8 mouse cellular contexts compared by ENCODE assay signal in genomic region chr2:139220757-139221400, GRCm38 (mm10).
A peak's percentile ranks its signal among the peaks of the same experiment; 100 is the strongest.
DNase-seq lines count a peak whose midpoint lies in the region; ATAC-seq lines count a peak whose summit lies in the region.

No protein-coding gene starts in this region.

- ATAC-seq in heart, embryonic 12.5 days (ENCODE audit: insufficient number of reproducible peaks, low FRiP score), result no peak
- ATAC-seq in stomach, embryonic 16.5 days (ENCODE audit: insufficient read depth, low FRiP score), result 0 out of 2 replicates have a peak, but pooled peaks have one; percentile 60

- WGBS in heart, embryonic 12.5 days, result 46% methylated on average over 9 of the region's 9 CpGs
- 27% methylated on average over 9 of the region's 9 CpGs for WGBS in limb, embryonic 10.5 days
- 20% methylated on average over 9 of the region's 9 CpGs for WGBS in stomach, embryonic 16.5 days

- no peak overlapping the region for H3K27ac ChIP-seq in heart, embryonic 12.5 days (ENCODE audit: poor library complexity, severe bottlenecking)
- H3K27ac ChIP-seq in limb, embryonic 10.5 days, result peak overlapping the region; percentile 78
- H3K27ac ChIP-seq in stomach, embryonic 16.5 days (ENCODE audit: low read length), result peak overlapping the region; percentile 25; the same call in 1 of the 2 replicates

- H3K9me3 ChIP-seq in heart, embryonic 12.5 days (replicated peaks), result no peaks in the 10 kb centered on the region
- H3K9me3 ChIP-seq in limb, embryonic 10.5 days (replicated peaks), result no peaks in the 10 kb centered on the region
- H3K9me3 ChIP-seq in stomach, embryonic 16.5 days (replicated peaks; ENCODE audit: control insufficient read depth, low read length), result no peaks in the 10 kb centered on the region

- H3K9ac ChIP-seq in heart, embryonic 12.5 days, result no peak overlapping the region
- no peak overlapping the region for H3K9ac ChIP-seq in stomach, embryonic 16.5 days (ENCODE audit: low read length)

- H3K27me3 ChIP-seq in heart, embryonic 12.5 days (replicated peaks), result no peaks in the 10 kb centered on the region
- H3K27me3 ChIP-seq in limb, embryonic 10.5 days (ENCODE audit: low read depth, poor library complexity, severe bottlenecking), result no peaks in the 10 kb centered on the region
- H3K27me3 ChIP-seq in stomach, embryonic 16.5 days (ENCODE audit: control insufficient read depth, insufficient read depth, low read length), result no peaks in the 10 kb centered on the region

- H3K4me3 ChIP-seq in heart, embryonic 12.5 days, result no peak overlapping the region
- 0 out of 2 replicates have a peak overlapping the region, but pooled peaks have one; percentile 13 for H3K4me3 ChIP-seq in limb, embryonic 10.5 days
- H3K4me3 ChIP-seq in stomach, embryonic 16.5 days (replicated peaks; ENCODE audit: low read length), result no peak overlapping the region

- H3K4me1 ChIP-seq in heart, embryonic 12.5 days (replicated peaks), result no peaks in the 10 kb centered on the region
- peaks cover 12% of the 10 kb centered on the region for H3K4me1 ChIP-seq in limb, embryonic 10.5 days
- H3K4me1 ChIP-seq in stomach, embryonic 16.5 days (ENCODE audit: control insufficient read depth, insufficient read depth, low read length), result peaks cover 6% of the 10 kb centered on the region; the same call in 1 of the 2 replicates

- DNase-seq in heart, adult 18-20 months, result no peak
- peak; percentile 78 for DNase-seq in brain, adult 2 months (ENCODE audit: low read depth, low spot score)
- peak; percentile 4 to 23 for DNase-seq in frontal cortex, postnatal 10 days (ENCODE audit: low spot score in 2 of 2)
- DNase-seq in limb, embryonic 10.5 days (ENCODE audit: low spot score), result peak; percentile 70
- DNase-seq in urinary bladder, postnatal 4 days (ENCODE audit: low spot score in 2 of 2), result no peak
- no peak for DNase-seq in ovary, postnatal 36 days (ENCODE audit: low spot score)

- no peaks in the 10 kb centered on the region for H3K36me3 ChIP-seq in heart, embryonic 12.5 days
- H3K36me3 ChIP-seq in limb, embryonic 10.5 days, result no peaks in the 10 kb centered on the region
- no peaks in the 10 kb centered on the region for H3K36me3 ChIP-seq in stomach, embryonic 16.5 days (ENCODE audit: control insufficient read depth, insufficient read depth, low read length)

- H3K4me2 ChIP-seq in heart, embryonic 12.5 days, result 0 out of 2 replicates have a peak overlapping the region, but pooled peaks have one; percentile 23
- peak overlapping the region; percentile 38; the same call in 1 of the 2 replicates for H3K4me2 ChIP-seq in stomach, embryonic 16.5 days (ENCODE audit: low read depth, low read length)

Comparison
In these comparisons a context has a peak if more than half of its experiments do, and no peak if none do; other contexts are left out.
1. DNase-seq: peak in brain, adult 2 months (single experiment), frontal cortex, postnatal 10 days (2 of 2) and limb, embryonic 10.5 days (single experiment); none in heart, adult 18-20 months (0 of 2), urinary bladder, postnatal 4 days (0 of 2) and ovary, postnatal 36 days (single experiment).